Mouse (Mus musculus): ENCODE measurements around the gene Tmprss15. TPM values are rescaled to one million over a fixed set of nuclear protein-coding genes. Genes with fewer than 3 reads are reported as not detected.

The Tmprss15 gene
- polyA plus RNA-seq (2015; fragmentation: Nextera tagmentation; extraction: Ambion mirVana) = not detected in 2 replicates

DNA sequence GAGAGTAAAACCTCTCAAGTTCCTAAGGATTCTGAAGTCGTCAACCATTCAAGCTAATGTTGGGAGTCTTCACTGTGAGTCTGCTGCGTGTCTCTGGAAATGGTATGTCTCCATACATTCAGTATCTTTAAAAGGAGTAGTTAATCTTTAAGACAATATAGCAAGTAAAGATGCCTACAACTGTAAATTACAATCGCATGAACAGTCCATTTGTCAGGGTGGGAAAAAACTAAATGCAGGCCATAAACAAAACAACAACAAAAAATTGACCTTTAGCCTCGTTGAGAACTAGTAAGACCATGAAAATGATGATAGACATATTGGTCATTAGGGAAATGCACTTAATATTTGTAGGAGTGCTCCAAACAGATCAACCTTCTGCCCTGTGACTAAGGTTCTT, at the start of gene Tmprss15:
Tmprss15 (minus strand) TSS at position 101 of the 400 bp plus-strand sequence.

GRCm38 (mm10) chr16:78930382-78931286, 160.3 kb downstream of the Tmprss15 start, which contains the start of gene Chodl:
Gene Chodl, plus strand, starts transcription at chr16:78930948.

Other genes with a start within 250 kb of the Tmprss15 start
- 10.2 and 20.8 TPM in 2 replicates for gene Chodl, start 160.1 kb downstream of the Tmprss15 start, polyA plus RNA-seq (2015; fragmentation: Nextera tagmentation; extraction: Ambion mirVana)

All from adrenal gland, postnatal 0 days (tissue).